Comparison of ENCODE assay signal across 8 mouse cellular contexts in genomic region chr14:75527464-75528190, GRCm38 (mm10).
A peak's percentile ranks its signal among the peaks of the same experiment; 100 is the strongest.
DNase-seq lines count a peak whose midpoint lies in the region; ATAC-seq and TF ChIP-seq lines count a peak whose summit lies in the region.

No protein-coding gene starts in this region.

- H3K4me3 ChIP-seq in cerebellum, adult 2 months (replicated peaks; ENCODE audit: insufficient read depth, low read depth, low read length) = no peak overlapping the region
- H3K4me3 ChIP-seq in stomach, postnatal 0 days (ENCODE audit: low read depth, low read length) = no peak overlapping the region

- H3K27ac ChIP-seq in cerebellum, adult 2 months (ENCODE audit: insufficient read depth, low read length) = no peak overlapping the region
- no peak overlapping the region for H3K27ac ChIP-seq in stomach, postnatal 0 days (replicated peaks)

- no peak for TF ChIP-seq EP300 in stomach, postnatal 0 days (optimal IDR thresholded peaks at IDR 0.05)

- 0 out of 2 replicates have a peak, but pooled peaks have one; percentile 42 for ATAC-seq in megakaryocyte-erythroid progenitor cell, adult 5-6 weeks (replicated peaks; ENCODE audit: low FRiP score, low TSS enrichment, poor library complexity, severe bottlenecking)
- no peak; the same call in 1 of the 2 replicates for ATAC-seq in stomach, postnatal 0 days (ENCODE audit: low FRiP score, low TSS enrichment)

- H3K4me2 ChIP-seq in stomach, postnatal 0 days (replicated peaks; ENCODE audit: low read depth) = no peak overlapping the region

- peaks cover 16% of the 10 kb centered on the region for H3K4me1 ChIP-seq in cerebellum, adult 2 months (ENCODE audit: control insufficient read depth, insufficient read depth, low read length)
- no peaks in the 10 kb centered on the region; the same call in 1 of the 2 replicates for H3K4me1 ChIP-seq in stomach, postnatal 0 days (replicated peaks; ENCODE audit: control insufficient read depth, insufficient read depth)

- no peak overlapping the region for H3K9ac ChIP-seq in stomach, postnatal 0 days (ENCODE audit: low read length)

- peak; percentile 16 to 61 for DNase-seq in spleen, postnatal 4 days (ENCODE audit: low spot score in 2 of 2)
- DNase-seq in spleen, postnatal 36 days (ENCODE audit: low spot score in 2 of 2) = no peak
- peak; percentile 89 to 91 for DNase-seq in cerebellum, adult 2 months
- DNase-seq in gastrocnemius, postnatal 10 days = peak; percentile 65
- peak; percentile 82 to 89 for DNase-seq in layer of hippocampus, adult 18-20 months (ENCODE audit: low spot score in 2 of 2)
- DNase-seq in stomach, postnatal 0 days (ENCODE audit: low spot score) = peak; percentile 36
- DNase-seq in B cell, adult 2 months = no peak

- WGBS in cerebellum, adult 2 months = 8% methylated on average over 10 of the region's 10 CpGs
- 47% methylated on average over 10 of the region's 10 CpGs for WGBS in stomach, postnatal 0 days

- no peak for TF ChIP-seq CTCF in cerebellum, adult 2 months (IDR thresholded peaks at IDR 0.05; ENCODE audit: borderline replicate concordance, insufficient read depth, low read depth, low read length)
- TF ChIP-seq CTCF in stomach, postnatal 0 days (IDR thresholded peaks at IDR 0.05; ENCODE audit: low read depth) = no peak

- no peaks in the 10 kb centered on the region for H3K9me3 ChIP-seq in stomach, postnatal 0 days (ENCODE audit: control insufficient read depth, low read length)

- H3K27me3 ChIP-seq in cerebellum, adult 2 months (ENCODE audit: control insufficient read depth, insufficient read depth, low read length) = no peaks in the 10 kb centered on the region
- H3K27me3 ChIP-seq in stomach, postnatal 0 days (ENCODE audit: control insufficient read depth, insufficient read depth, low read length) = no peaks in the 10 kb centered on the region

- no peak for TF ChIP-seq POLR2A in cerebellum, adult 2 months (IDR thresholded peaks at IDR 0.05; ENCODE audit: borderline replicate concordance, insufficient read depth, low read length)

- H3K36me3 ChIP-seq in stomach, postnatal 0 days (ENCODE audit: control insufficient read depth, insufficient read depth, low read length) = no peaks in the 10 kb centered on the region

Comparison
In these comparisons a context has a peak if more than half of its experiments do, and no peak if none do; other contexts are left out.
1. DNase-seq: peak in spleen, postnatal 4 days (2 of 2), cerebellum, adult 2 months (2 of 2), gastrocnemius, postnatal 10 days (single experiment), layer of hippocampus, adult 18-20 months (2 of 2) and stomach, postnatal 0 days (single experiment); none in spleen, postnatal 36 days (0 of 2) and B cell, adult 2 months (0 of 2).